Mouse (Mus musculus): ENCODE measurements around the gene Luc7l2.

Gene Luc7l2

DNA sequence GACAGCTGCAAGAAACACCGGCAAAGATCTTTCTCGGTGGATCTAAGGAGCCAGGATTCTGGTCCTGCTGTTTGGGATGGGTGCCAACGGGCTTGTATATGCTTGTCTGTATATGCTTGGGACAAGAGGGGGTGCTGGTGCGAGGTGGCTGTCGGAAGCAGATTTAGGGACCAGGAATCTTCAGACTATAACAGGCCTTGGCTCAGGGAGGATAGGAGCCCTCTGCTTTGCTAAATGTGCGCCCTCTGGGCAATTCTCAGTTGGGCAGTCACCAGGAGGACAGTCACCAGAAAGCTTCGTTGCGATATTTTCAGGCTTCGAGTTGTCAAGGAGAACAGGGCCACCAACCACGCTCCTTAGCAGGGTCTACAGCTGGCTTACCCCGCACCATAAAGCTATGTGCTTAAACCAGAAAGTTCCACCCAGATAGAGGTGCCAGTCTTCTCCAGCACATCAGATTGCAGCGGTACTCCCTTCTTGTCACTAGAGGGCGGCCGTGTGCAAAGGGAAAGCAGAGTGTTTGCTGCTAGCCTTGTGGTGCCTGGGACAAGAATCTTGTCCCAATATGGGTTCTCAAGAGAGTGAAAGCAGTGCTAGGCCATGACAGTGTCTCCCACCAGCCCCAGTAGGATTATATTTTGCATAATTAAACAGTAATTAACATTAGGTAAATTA lies 99.3 kb downstream of the Luc7l2 start:
- peak; percentile 64 for DNase-seq (ENCODE audit: low spot score)

Data from ovary, postnatal 36 days (tissue).